Mouse (Mus musculus) midbrain, embryonic 15.5 days (tissue): ENCODE data around the gene Madd. TPM values are rescaled to one million over a fixed set of nuclear protein-coding genes. Genes with fewer than 3 reads are reported as not detected.

Experiments used
- ATAC-seq: fragments of 200-750 bp; cut with Nextera tagmentation; replicated peaks from 2 replicates; pipeline ENCODE4 v1.8.0; 2017; ENCODE audit warnings: moderate TSS enrichment
- H3K27ac ChIP-seq: fragments of 300-500 bp; sonication (generic); 2 replicates; pipeline ENCODE4 v1.5.1; 2015; ENCODE audit warnings: mild to moderate bottlenecking, inconsistent platforms
- H3K27me3 ChIP-seq: fragments of 300-500 bp; sonication (generic); replicated peaks from 2 replicates; pipeline ENCODE4 v1.6.1; 2015; ENCODE audit warnings: inconsistent platforms
- H3K36me3 ChIP-seq: fragments of 300-500 bp; sonication (generic); replicated peaks from 2 replicates; pipeline ENCODE4 v1.6.1; 2015; ENCODE audit warnings: inconsistent platforms
- H3K4me1 ChIP-seq: fragments of 300-500 bp; sonication (generic); 2 replicates; pipeline ENCODE4 v1.6.1; 2015; ENCODE audit warnings: inconsistent platforms
- H3K4me2 ChIP-seq: fragments of 300-500 bp; sonication (generic); 2 replicates; pipeline ENCODE4 v1.6.1; 2015; ENCODE audit warnings: inconsistent platforms, mild to moderate bottlenecking, moderate library complexity
- H3K4me3 ChIP-seq: fragments of 300-500 bp; sonication (generic); 2 replicates; pipeline ENCODE4 v1.5.1; 2015; ENCODE audit warnings: mild to moderate bottlenecking, inconsistent platforms
- H3K9ac ChIP-seq: fragments of 300-500 bp; sonication (generic); 2 replicates; pipeline ENCODE4 v1.6.1; 2015; ENCODE audit warnings: mild to moderate bottlenecking, inconsistent platforms
- H3K9me3 ChIP-seq: fragments of 300-500 bp; sonication (generic); 2 replicates; pipeline ENCODE4 v1.6.1; 2016; ENCODE audit warnings: inconsistent platforms
- WGBS: fragments of 180-500 bp; shearing (Covaris S2); methylation state at CpG from one replicate; pipeline ENCODE4 v1.1.7; 2015; ENCODE audit warnings: mixed read lengths; 5-methylcytosine and 5-hydroxymethylcytosine counted together
- polyA plus RNA-seq: library from polyadenylated mRNA; unstranded; fragments of >200 nt; fragmentation: Nextera tagmentation; extraction: Ambion mirVana; gene quantifications from 2 replicates; pipeline ENCODE4 v1.2.1, GENCODE M21; 2015

Gene Madd
- polyA plus RNA-seq, 1 experiment from 2014 or later = 69.3 TPM

DNA sequence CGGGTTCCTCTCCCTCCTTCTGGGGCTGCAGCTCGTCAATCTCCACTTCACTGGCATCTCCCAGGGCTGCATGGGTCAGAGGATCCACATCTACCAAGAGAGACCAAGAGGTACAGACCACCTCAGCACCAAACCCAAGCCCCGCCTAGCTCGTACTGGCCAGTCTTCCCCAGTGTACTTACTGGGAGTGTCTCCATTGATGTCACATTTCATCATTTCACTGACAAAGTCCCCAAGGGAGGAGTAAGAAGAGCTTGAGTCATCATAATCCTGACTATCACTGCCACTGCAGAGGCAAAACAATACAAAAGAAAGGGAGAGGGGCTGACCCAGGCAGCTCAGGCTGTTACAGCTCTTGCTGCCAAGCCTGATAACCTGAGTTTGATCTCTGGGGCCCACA, 16.0 kb downstream of the Madd start:
- peaks cover 73% of the 10 kb centered on the region for H3K36me3 ChIP-seq

GRCm38 (mm10) chr2:91164991-91165390, 18.6 kb downstream of the Madd start:
- Histone ChIP-seq H3K4me1 (no peaks in the 10 kb centered on the region), H3K36me3 (peaks cover 81% of the 10 kb centered on the region), H3K9ac (no peak overlapping the region), H3K4me2 (no peak overlapping the region), H3K27me3 (no peaks in the 10 kb centered on the region), H3K9me3 (no peaks in the 10 kb centered on the region), H3K4me3 (no peak overlapping the region), H3K27ac (no peak overlapping the region)
- ATAC-seq = no peak
- WGBS = 95% methylated on average over 6 of the region's 6 CpGs

More for the DNA sequence above, 16.0 kb downstream of the Madd start:
- no peak overlapping the region for H3K4me2 ChIP-seq
- no peak overlapping the region for H3K27ac ChIP-seq
- WGBS = 92% methylated on average over 4 of the region's 4 CpGs
- ATAC-seq = no peak
- no peak overlapping the region for H3K9ac ChIP-seq
- H3K4me3 ChIP-seq = no peak overlapping the region
- H3K27me3 ChIP-seq = no peaks in the 10 kb centered on the region
- H3K9me3 ChIP-seq = no peaks in the 10 kb centered on the region
- H3K4me1 ChIP-seq = no peaks in the 10 kb centered on the region

DNA sequence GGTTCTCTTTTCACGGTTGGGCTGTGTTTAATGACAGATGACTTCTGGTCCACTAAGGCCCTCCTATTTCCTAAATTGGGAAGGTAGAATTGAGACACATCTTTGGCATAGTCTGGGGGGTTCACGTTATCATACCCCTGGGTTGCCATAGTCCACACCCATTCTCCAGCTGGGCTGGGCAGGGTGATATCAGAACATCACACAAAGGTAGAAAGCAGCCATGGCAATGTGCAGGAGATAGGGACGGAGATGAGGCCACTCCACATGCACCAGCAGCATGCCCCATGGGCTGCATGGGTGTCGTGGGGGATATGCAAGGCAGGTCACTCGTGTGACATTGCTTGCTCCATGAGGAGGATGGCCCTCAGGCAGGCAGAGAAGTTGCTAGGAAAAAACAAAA, 20.1 kb downstream of the Madd start:
- Histone ChIP-seq H3K27ac (no peak overlapping the region), H3K27me3 (no peaks in the 10 kb centered on the region), H3K4me3 (no peak overlapping the region), H3K36me3 (peaks cover 82% of the 10 kb centered on the region), H3K4me2 (no peak overlapping the region), H3K4me1 (no peaks in the 10 kb centered on the region), H3K9me3 (no peaks in the 10 kb centered on the region), H3K9ac (no peak overlapping the region)
- no peak for ATAC-seq
- WGBS = 92% methylated on average over 5 of the region's 5 CpGs

DNA sequence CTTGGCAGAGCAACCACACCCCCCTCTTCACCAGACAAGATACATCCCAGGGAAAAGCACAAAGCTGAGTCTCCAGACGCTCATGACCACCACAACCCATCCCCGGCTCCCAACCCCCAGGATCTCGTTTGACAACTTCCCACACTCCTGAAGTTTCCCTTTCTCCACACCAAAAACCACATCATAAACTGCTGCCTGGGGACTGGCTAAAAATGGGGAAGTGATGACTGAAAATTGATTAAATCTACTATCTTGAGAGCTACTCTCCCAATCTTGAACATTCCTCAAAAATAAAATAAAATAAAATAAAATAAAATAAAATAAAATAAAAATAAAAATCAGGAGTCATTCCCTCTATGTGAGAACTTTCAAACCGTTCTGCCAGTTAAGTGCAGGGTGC, 20.7 kb downstream of the Madd start:
- ATAC-seq = no peak
- H3K27ac ChIP-seq = no peak overlapping the region
- no peak overlapping the region for H3K4me2 ChIP-seq
- peaks cover 83% of the 10 kb centered on the region for H3K36me3 ChIP-seq
- no peak overlapping the region for H3K9ac ChIP-seq
- H3K4me1 ChIP-seq = no peaks in the 10 kb centered on the region
- no peak overlapping the region for H3K4me3 ChIP-seq
- no peaks in the 10 kb centered on the region for H3K9me3 ChIP-seq
- H3K27me3 ChIP-seq = no peaks in the 10 kb centered on the region
- WGBS = 94% methylated on average over 4 of the region's 4 CpGs

- H3K9me3 ChIP-seq = no peaks in the 10 kb centered on the region
- no peaks in the 10 kb centered on the region for H3K27me3 ChIP-seq
- WGBS = 93% methylated on average over 6 of the region's 6 CpGs
- H3K4me2 ChIP-seq = no peak overlapping the region
- H3K27ac ChIP-seq = no peak overlapping the region
- peaks cover 85% of the 10 kb centered on the region for H3K36me3 ChIP-seq
- H3K4me1 ChIP-seq = no peaks in the 10 kb centered on the region
- H3K9ac ChIP-seq = no peak overlapping the region
- ATAC-seq = no peak
- no peak overlapping the region for H3K4me3 ChIP-seq
These were observed 23.0 kb downstream of the Madd start for GRCm38 (mm10) chr2:91160591-91160990.

- Histone ChIP-seq H3K9ac (no peak overlapping the region), H3K4me3 (no peak overlapping the region), H3K4me1 (no peaks in the 10 kb centered on the region), H3K4me2 (no peak overlapping the region), H3K27me3 (no peaks in the 10 kb centered on the region), H3K36me3 (peaks cover 82% of the 10 kb centered on the region), H3K9me3 (no peaks in the 10 kb centered on the region), H3K27ac (no peak overlapping the region)
- no peak for ATAC-seq
- 27% methylated on average over 6 of the region's 6 CpGs for WGBS
These were observed 26.5 kb downstream of the Madd start for GRCm38 (mm10) chr2:91157002-91157752.

GRCm38 (mm10) chr2:91154091-91154490, 29.5 kb downstream of the Madd start:
- no peaks in the 10 kb centered on the region for H3K27me3 ChIP-seq
- WGBS = 97% methylated on average over 3 of the region's 3 CpGs
- ATAC-seq = no peak
- no peak overlapping the region for H3K27ac ChIP-seq
- no peak overlapping the region for H3K4me3 ChIP-seq
- no peak overlapping the region for H3K4me2 ChIP-seq
- H3K4me1 ChIP-seq = no peaks in the 10 kb centered on the region
- H3K9ac ChIP-seq = no peak overlapping the region
- H3K36me3 ChIP-seq = peaks cover 69% of the 10 kb centered on the region
- H3K9me3 ChIP-seq = no peaks in the 10 kb centered on the region

GRCm38 (mm10) chr2:91152885-91153377, 30.7 kb downstream of the Madd start:
- ATAC-seq = no peak
- no peaks in the 10 kb centered on the region for H3K27me3 ChIP-seq
- no peak overlapping the region for H3K27ac ChIP-seq
- no peak overlapping the region for H3K4me3 ChIP-seq
- H3K36me3 ChIP-seq = peaks cover 71% of the 10 kb centered on the region
- WGBS = 86% methylated on average over 3 of the region's 3 CpGs
- no peaks in the 10 kb centered on the region for H3K9me3 ChIP-seq
- no peak overlapping the region for H3K4me2 ChIP-seq
- H3K4me1 ChIP-seq = no peaks in the 10 kb centered on the region
- no peak overlapping the region for H3K9ac ChIP-seq

DNA sequence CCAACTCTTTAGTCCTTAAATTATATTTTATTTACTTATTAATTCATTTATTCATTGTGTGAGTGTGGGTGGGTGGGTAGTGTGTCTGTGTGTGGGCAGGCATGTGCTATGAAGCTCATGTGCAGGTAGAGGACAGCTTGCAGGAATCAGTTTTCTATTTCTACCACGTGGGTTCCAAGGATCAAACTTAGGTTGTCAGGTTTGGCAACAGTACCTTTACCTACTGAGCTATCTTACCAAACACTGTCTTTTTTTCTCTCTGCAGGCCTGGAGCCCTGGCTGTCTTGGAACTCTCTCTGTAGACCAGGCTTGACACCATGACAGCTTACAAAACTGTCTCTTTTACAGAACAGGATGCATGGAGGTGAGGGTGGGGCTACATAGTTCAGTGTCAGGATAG, 32.3 kb downstream of the Madd start:
- H3K36me3 ChIP-seq = peaks cover 63% of the 10 kb centered on the region
- H3K9me3 ChIP-seq = no peaks in the 10 kb centered on the region
- no peak overlapping the region for H3K4me3 ChIP-seq
- H3K4me2 ChIP-seq = no peak overlapping the region
- H3K27ac ChIP-seq = no peak overlapping the region
- no peaks in the 10 kb centered on the region for H3K27me3 ChIP-seq
- no peak for ATAC-seq
- H3K4me1 ChIP-seq = no peaks in the 10 kb centered on the region
- H3K9ac ChIP-seq = no peak overlapping the region
- WGBS = 75% methylated on average over 1 of the region's 1 CpGs

GRCm38 (mm10) chr2:91148101-91148500, 35.5 kb downstream of the Madd start:
- H3K9me3 ChIP-seq = no peaks in the 10 kb centered on the region
- no peak overlapping the region for H3K9ac ChIP-seq
- no peaks in the 10 kb centered on the region for H3K4me1 ChIP-seq
- H3K4me2 ChIP-seq = no peak overlapping the region
- ATAC-seq = no peak
- peaks cover 65% of the 10 kb centered on the region for H3K36me3 ChIP-seq
- H3K27ac ChIP-seq = no peak overlapping the region
- no peaks in the 10 kb centered on the region for H3K27me3 ChIP-seq
- no peak overlapping the region for H3K4me3 ChIP-seq

DNA sequence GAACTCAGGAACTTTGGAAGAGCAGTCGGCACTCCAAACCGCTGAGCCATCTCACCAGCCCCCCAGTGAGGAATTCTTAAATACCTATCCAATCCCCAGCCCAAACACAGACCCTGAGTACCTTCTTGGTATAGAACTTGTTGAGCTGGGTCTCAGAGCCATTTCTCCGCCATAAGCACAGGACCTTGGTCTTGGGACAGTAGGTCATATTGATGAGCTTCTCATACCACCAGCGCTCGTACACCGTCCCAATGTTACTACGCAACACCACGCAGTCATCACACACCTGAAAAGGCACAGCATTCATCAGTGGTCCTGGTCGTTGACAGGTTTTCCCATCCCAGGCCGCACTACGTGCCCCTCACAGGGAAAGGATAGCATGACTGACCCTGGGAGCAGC, 40.2 kb downstream of the Madd start:
- H3K9me3 ChIP-seq = no peaks in the 10 kb centered on the region
- H3K9ac ChIP-seq = no peak overlapping the region
- H3K4me2 ChIP-seq = no peak overlapping the region
- no peak overlapping the region for H3K4me3 ChIP-seq
- no peak for ATAC-seq
- no peak overlapping the region for H3K27ac ChIP-seq
- no peaks in the 10 kb centered on the region for H3K4me1 ChIP-seq
- peaks cover 64% of the 10 kb centered on the region for H3K36me3 ChIP-seq
- no peaks in the 10 kb centered on the region for H3K27me3 ChIP-seq
- WGBS = 98% methylated on average over 11 of the region's 11 CpGs

- WGBS = 94% methylated on average over 6 of the region's 6 CpGs
- Histone ChIP-seq H3K4me3 (no peak overlapping the region), H3K27me3 (no peaks in the 10 kb centered on the region), H3K27ac (no peak overlapping the region), H3K9me3 (no peaks in the 10 kb centered on the region), H3K36me3 (peaks cover 62% of the 10 kb centered on the region), H3K9ac (no peak overlapping the region), H3K4me1 (no peaks in the 10 kb centered on the region), H3K4me2 (no peak overlapping the region)
- no peak for ATAC-seq
These were observed 40.7 kb downstream of the Madd start for GRCm38 (mm10) chr2:91142920-91143319.

DNA sequence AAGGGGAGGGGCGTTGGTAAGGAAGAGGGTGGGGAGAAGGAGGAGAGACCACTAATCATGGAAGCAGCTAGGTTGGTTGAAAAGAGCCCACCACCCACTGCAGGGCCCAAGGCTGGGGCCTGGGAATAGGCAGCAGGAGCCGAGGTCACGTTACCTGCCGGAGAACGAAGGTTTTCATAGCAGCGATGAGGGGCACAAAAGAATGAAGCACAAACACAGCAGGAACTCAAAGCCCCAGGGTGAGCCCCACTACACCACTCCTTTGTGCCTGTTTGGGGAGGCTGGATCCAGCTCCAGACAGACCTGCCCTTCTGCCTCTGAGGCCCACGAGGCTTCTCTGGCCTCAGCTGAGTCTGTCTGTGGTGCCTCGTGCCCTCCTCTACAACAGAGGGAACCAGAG, 43.9 kb downstream of the Madd start:
- Histone ChIP-seq H3K36me3 (peaks cover 50% of the 10 kb centered on the region), H3K9ac (no peak overlapping the region), H3K4me1 (no peaks in the 10 kb centered on the region)

More for the DNA sequence above, 43.9 kb downstream of the Madd start:
- 70% methylated on average over 8 of the region's 8 CpGs for WGBS
- no peak overlapping the region for H3K4me3 ChIP-seq
- H3K9me3 ChIP-seq = no peaks in the 10 kb centered on the region
- no peak overlapping the region for H3K4me2 ChIP-seq
- no peak for ATAC-seq
- H3K27ac ChIP-seq = no peak overlapping the region
- H3K27me3 ChIP-seq = no peaks in the 10 kb centered on the region
